Mouse (Mus musculus) granulocyte monocyte progenitor cell, adult 5-6 weeks (primary cell): ENCODE measurements around the gene Fads1. TPM values are rescaled to one million over a fixed set of nuclear protein-coding genes. Genes with fewer than 3 reads are reported as not detected.
A peak's percentile ranks its signal among the peaks of the same experiment; 100 is the strongest.
"Not testable (repeated sequence)": the region's sequence is repeated elsewhere in the genome, so short reads cannot be mapped to it uniquely, and the experiment has no call there.

Experiments
- ATAC-seq: replicated peaks from 2 replicates; pipeline ENCODE4 v1.8.0; 2016; ENCODE audit warnings: mild to moderate bottlenecking, moderate TSS enrichment, inconsistent platforms; ENCODE audit not compliant: poor library complexity, severe bottlenecking
- total RNA-seq, 2 experiments: library from RNA; stranded (forward) in 1 of 2; stranded (reverse) in 1 of 2; fragments of 200-712, 200-1000 nt in 1 of 2; fragments of >200 nt in 1 of 2; fragmentation: Nextera tagmentation in 1 of 2; gene quantifications; 2 replicates each; pipeline ENCODE4 v1.2.3; 2014 to 2017

Fads1 gene
- 11.3 and 14.5 TPM in 2 replicates for total RNA-seq (2014; fragmentation: Nextera tagmentation)
- total RNA-seq (2017): 9.7 and 18.5 TPM in 2 replicates

DNA sequence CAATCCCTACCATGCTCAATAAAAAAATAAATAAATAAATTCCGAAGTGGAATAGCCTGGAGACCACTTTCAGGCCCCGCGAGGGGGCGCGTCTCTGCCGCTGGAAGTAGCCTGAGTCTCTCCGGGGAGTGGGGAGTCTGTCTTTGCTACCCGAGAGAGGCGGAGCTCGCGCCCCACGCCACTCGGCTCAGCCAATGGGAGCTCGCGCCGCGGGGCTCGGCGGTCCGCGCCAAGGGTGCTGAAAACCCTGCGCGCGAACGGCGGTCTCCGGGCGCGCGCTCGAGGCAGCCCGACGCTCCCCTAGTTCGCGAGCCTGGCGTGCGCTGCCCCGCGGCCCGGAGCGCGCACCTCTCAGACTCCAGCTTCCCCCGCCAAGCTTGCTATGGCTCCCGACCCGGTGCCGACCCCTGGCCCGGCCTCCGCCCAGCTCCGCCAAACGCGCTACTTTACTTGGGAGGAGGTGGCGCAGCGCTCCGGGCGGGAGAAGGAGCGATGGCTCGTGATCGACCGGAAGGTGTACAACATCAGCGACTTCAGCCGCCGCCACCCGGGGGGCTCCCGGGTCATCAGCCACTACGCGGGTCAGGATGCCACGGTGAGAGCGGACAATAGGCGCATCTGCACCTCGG lies at the start of gene Fads1:
Fads1 (plus strand) TSS at position 219 of the 629 bp plus-strand sequence.
- ATAC-seq: peak; percentile 96

DNA sequence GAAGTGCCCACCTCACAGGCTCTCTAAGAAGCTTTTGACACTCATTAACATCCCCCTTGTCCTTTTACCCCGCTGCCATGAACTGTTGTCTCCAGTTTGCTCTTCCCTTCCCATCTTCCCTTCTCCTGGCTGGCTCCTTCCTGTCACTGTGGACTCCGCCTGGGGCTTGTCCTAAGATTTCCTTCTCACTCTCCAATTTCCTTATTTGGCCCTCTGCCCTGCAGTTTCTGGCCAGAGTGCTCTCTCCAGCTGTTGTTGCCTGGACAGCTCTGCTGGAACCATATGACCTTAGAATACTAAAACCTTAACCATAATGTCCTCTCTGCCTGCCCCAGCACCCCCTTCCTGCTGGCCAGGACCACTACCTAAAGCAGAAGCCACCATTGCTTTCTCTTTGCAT lies 48.0 kb upstream of the Fads1 start:
- ATAC-seq: no peak

DNA sequence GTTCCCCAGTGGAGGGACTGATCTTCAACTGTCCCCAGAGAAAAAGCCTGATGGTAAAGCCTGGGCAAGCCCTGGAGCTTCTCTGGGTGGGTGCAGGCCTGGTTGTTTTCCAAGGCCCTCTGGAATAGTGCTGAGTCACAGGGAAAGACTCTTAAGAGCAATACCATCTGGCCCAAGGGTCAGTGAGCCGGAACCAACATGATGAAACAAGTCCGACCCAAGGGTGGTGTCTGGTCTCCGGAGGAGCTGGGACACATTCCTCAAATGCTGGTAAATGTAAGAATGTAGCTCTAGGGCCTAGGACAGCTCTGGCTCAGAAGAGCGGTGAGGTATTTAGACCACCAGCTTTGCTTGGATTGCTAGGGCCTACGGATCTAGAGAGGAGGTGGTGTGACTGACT lies 45.3 kb upstream of the Fads1 start:
- no peak for ATAC-seq

GRCm38 (mm10) chr19:10139736-10140135 lies 43.0 kb upstream of the Fads1 start:
- ATAC-seq: no peak

DNA sequence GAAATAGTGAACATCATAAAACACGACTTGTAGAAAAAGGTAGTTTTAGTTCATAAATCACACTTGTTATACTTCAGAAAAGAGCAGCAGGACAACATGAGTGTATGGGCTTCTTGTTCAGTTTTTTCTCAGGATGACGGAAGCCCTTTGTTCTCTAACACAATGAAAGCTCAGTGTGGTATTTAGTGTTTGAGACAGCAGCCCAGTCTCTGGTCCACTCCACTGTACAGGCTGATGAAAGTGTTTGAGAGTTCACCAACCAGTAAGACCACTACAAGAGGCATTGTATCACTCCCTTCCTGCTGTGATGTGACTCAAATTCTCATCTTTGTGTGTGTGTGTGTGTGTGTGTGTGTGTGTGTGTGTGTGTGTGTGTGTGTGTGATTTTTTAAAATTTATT lies 39.0 kb upstream of the Fads1 start:
- ATAC-seq: no peak

GRCm38 (mm10) chr19:10144464-10144863 lies 38.2 kb upstream of the Fads1 start:
- ATAC-seq: no peak

- ATAC-seq: no peak
These were observed 34.1 kb upstream of the Fads1 start for GRCm38 (mm10) chr19:10148555-10148954.

- no peak for ATAC-seq
These were observed 33.5 kb upstream of the Fads1 start for GRCm38 (mm10) chr19:10149189-10149588.

DNA sequence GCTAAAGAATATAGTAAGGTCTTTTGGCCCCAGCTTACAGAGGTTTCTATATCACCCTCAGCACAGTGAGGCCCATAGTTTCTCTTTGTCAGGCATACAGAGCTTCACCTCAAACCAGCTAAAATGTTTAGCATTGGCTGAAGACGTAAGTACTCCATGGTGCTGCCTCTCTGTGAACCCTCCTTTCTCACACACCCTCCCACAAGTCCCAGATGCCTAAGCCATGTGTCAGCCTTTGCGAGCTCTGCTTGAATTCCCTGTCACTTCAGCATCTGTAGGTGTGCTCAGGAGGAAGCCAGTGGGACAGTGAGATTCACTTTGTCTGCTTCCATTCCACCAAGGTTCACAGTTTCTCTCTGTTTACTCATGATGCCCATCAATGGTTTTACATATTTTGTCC lies 25.0 kb upstream of the Fads1 start:
- no peak for ATAC-seq

GRCm38 (mm10) chr19:10163896-10164295 lies 18.8 kb upstream of the Fads1 start:
- no peak for ATAC-seq

GRCm38 (mm10) chr19:10165928-10166327 lies 16.8 kb upstream of the Fads1 start:
- ATAC-seq: 0 out of 2 replicates have a peak, but pooled peaks have one; percentile 44

DNA sequence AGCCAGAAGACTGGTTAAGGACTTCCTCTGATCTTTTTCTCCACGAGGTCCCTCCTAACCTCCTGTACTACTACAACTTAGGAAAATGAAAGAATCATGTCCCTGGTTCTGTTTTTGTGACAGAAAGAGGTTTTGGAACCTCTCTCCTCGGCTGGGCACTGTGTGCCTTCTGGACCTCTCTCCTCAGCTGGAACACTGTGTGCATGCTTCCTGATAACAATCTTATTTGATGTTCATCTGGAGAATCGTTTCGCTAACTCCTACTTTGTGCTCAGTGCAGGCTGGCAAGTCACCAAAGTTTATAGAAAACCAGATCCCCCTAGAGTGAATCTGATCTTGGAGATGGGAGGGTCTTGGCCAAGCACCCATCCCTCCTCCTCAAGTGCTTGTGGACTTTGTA lies 15.6 kb upstream of the Fads1 start:
- no peak for ATAC-seq

GRCm38 (mm10) chr19:10167951-10168350 lies 14.7 kb upstream of the Fads1 start:
- no peak for ATAC-seq

DNA sequence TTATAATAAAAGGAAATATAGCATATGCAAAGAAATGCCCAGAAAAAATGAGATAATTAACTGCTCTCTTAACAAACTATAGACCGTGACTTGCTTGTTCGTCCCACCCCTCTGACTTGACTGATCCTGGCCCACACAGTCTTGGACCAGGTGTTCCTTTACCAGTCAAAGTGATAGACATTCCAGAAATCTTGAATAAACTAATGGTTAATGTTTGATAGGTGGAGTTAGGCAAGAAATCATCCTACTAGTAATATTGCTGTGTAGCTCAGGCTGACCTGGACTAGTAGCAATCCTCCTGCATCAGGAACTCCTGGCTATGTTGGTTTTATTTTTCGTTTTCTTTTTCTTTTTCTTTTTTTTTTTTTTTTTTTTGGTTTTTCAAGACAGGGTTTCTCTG lies 14.2 kb upstream of the Fads1 start:
- no peak for ATAC-seq

- no peak for ATAC-seq
These were observed 13.5 kb upstream of the Fads1 start for GRCm38 (mm10) chr19:10169179-10169578.

DNA sequence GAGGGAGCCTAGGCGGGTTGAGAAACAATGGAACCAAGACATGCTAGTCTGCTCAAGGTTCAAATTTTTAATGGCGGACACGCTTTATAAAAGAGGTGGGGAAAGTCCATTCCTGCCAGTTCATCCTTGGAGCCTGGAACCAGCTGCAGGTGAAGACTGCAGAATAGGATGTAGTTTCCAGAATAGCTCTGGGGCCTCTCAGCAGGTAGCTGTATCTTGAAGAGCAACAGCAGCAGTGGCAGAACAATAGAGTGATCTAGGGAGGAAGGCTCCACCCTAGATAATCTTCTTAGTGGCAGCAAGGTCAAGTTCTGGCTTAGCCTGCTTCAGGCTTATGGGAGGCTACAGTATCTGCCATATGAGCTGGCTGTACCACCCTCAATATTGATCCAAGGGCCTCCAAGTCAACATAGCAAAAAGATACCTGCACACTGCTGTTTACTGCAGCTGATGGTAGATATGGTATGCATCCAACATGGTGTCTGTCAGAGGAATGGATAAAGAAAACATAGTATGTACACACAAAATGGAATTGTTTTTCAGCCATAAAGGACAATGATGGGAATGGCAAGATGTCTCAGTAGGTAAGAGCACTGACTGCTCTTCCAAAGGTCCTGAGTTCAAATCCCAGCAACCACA lies 12.9 kb upstream of the Fads1 start:
- ATAC-seq: not testable (repeated sequence)

GRCm38 (mm10) chr19:10170466-10170865 lies 12.2 kb upstream of the Fads1 start:
- ATAC-seq: no peak

DNA sequence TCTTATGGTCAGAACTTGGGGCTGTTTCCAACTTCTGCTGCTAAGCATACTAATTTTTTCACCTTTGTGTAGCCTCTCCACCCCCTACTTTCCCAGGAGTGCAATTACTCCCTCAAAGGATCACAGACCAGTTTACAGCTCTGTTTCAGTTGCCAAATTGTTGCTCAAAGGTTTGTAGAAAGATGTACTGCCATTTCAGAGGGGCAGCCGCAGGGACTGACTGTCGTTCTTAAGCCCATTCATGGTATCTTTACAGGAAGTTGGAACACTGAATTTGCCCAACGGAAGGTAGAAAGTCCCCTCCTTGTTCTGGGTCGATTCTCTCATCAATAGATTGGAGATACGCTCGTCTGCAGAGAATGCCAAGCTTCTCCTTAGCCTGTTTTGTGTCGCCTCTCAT lies 11.3 kb upstream of the Fads1 start:
- no peak for ATAC-seq

- ATAC-seq: peak; percentile 54
These were observed 10.8 kb upstream of the Fads1 start for GRCm38 (mm10) chr19:10171846-10172245.

- ATAC-seq: peak; percentile 79
These were observed 9.5 kb upstream of the Fads1 start for GRCm38 (mm10) chr19:10173116-10173718.

- ATAC-seq: peak; percentile 83
These were observed 8.7 kb upstream of the Fads1 start for GRCm38 (mm10) chr19:10173844-10174539.
